Mouse (Mus musculus): ENCODE results near the gene Nlrp4a.
"Not testable (repeated sequence)": the region's sequence is repeated elsewhere in the genome, so short reads cannot be mapped to it uniquely, and the experiment has no call there.

Gene Nlrp4a

GRCm38 (mm10) chr7:26434813-26435212 is at the start of gene Nlrp4a:
Gene Nlrp4a, plus strand, starts transcription at chr7:26435113.
- DNase-seq (ENCODE audit: low read depth, low spot score) = no peak

GRCm38 (mm10) chr7:26386691-26387090 is 48.2 kb upstream of the Nlrp4a start:
- DNase-seq (ENCODE audit: low read depth, low spot score) = not testable (repeated sequence)

- DNase-seq (ENCODE audit: low read depth, low spot score) = not testable (repeated sequence)
Measured at GRCm38 (mm10) chr7:26391137-26391536, 43.8 kb upstream of the Nlrp4a start.

- not testable (repeated sequence) for DNase-seq (ENCODE audit: low read depth, low spot score)
Measured at GRCm38 (mm10) chr7:26391811-26392210, 43.1 kb upstream of the Nlrp4a start.

GRCm38 (mm10) chr7:26403600-26403999 is 31.3 kb upstream of the Nlrp4a start, which contains the start of gene Nlrp9c:
Gene Nlrp9c, minus strand, starts transcription at chr7:26403700.
- DNase-seq (ENCODE audit: low read depth, low spot score) = not testable (repeated sequence)

- no peak for DNase-seq (ENCODE audit: low read depth, low spot score)
Measured at GRCm38 (mm10) chr7:26476690-26477089, 41.8 kb downstream of the Nlrp4a start.

GRCm38 (mm10) chr7:26489514-26489913 is 54.6 kb downstream of the Nlrp4a start:
- not testable (repeated sequence) for DNase-seq (ENCODE audit: low read depth, low spot score)

Measured in CD4-positive, CD25-positive, alpha-beta regulatory T cell, adult 2 months (primary cell).